Mouse (Mus musculus) spleen, adult 2 months (tissue): ENCODE results near the gene C1rl. TPM values are rescaled to one million over a fixed set of nuclear protein-coding genes. Genes with fewer than 3 reads are reported as not detected.
A peak's percentile ranks its signal among the peaks of the same experiment; 100 is the strongest.
"Not testable (repeated sequence)": the region's sequence is repeated elsewhere in the genome, so short reads cannot be mapped to it uniquely, and the experiment has no call there.

Experiments
- DNase-seq, 2 experiments: peaks; one replicate each; pipeline versions ENCODE4 v3.0.0 to v3.0.0-alpha.2; 2012 to 2021; ENCODE audit warnings: low spot score in 2 of 2, low read depth in 1 of 2
- H3K27ac ChIP-seq: fragments of 200-500 bp; 2 replicates; pipeline ENCODE4 v1.5.1; 2012; ENCODE audit warnings: low read length, inconsistent platforms; ENCODE audit not compliant: insufficient read depth
- H3K27me3 ChIP-seq: fragments of 200-500 bp; 2 replicates; pipeline ENCODE4 v1.6.1; 2012; ENCODE audit warnings: mild to moderate bottlenecking, moderate library complexity, low read length, inconsistent platforms; ENCODE audit not compliant: control insufficient read depth, insufficient read depth
- H3K36me3 ChIP-seq: fragments of 200-500 bp; 2 replicates; pipeline ENCODE4 v1.6.1; 2012; ENCODE audit warnings: mild to moderate bottlenecking, low read length, inconsistent platforms; ENCODE audit not compliant: control insufficient read depth, insufficient read depth
- H3K4me1 ChIP-seq: fragments of 200-500 bp; 2 replicates; pipeline ENCODE4 v1.6.1; 2011; ENCODE audit warnings: inconsistent platforms; ENCODE audit not compliant: control insufficient read depth, insufficient read depth, insufficient read length
- H3K4me3 ChIP-seq: fragments of 200-500 bp; 2 replicates; pipeline ENCODE4 v1.5.1; 2011; ENCODE audit warnings: mild to moderate bottlenecking, inconsistent platforms; ENCODE audit not compliant: insufficient read depth, insufficient read length; ENCODE audit errors: extremely low read depth
- CTCF ChIP-seq: fragments of 200-500 bp; IDR thresholded peaks from 2 replicates; pipeline ENCODE4 v1.5.1; 2011; ENCODE audit warnings: mild to moderate bottlenecking, inconsistent platforms; ENCODE audit not compliant: insufficient read depth, insufficient read length, insufficient replicate concordance; ENCODE audit errors: extremely low read depth
- POLR2A ChIP-seq: fragments of 200-500 bp; IDR thresholded peaks from 2 replicates; pipeline ENCODE4 v1.6.1; 2011; ENCODE audit warnings: low read depth, low read length, inconsistent platforms
- WGBS: fragments of 180-500 bp; shearing (Covaris S2); methylation state at CpG from one replicate; pipeline ENCODE4 v1.1.7; 2018; 5-methylcytosine and 5-hydroxymethylcytosine counted together
- polyA plus RNA-seq: library from polyadenylated mRNA; depleted of rRNA; stranded (reverse); fragments of >200 nt; gene quantifications from 2 replicates; pipeline ENCODE4 v1.2.3, GENCODE M21; 2012

Gene C1rl
- polyA plus RNA-seq, 1 experiment, result 1.3 TPM

DNA sequence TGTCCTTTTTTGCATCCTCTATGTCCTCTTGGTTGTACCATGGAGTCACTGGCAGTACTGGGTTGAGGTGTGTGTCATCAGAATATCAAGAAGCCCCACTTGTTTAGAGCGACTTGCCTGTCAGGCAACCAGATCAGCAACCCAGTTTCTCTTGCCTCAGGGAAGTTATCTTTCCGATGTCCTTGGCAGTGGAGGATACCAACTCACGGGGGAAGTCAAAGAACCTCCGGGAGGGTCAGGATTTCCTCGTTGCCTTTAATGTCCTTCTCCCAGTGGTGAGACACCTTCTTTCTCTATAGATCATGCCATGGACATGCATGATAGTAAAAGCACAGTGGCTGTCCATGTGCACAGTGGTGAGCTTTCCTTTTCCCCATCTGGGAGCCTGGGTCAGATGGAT is 9.1 kb downstream of the C1rl start:
- no peaks in the 10 kb centered on the region for H3K36me3 ChIP-seq
- no peak for DNase-seq
- no peak for TF ChIP-seq CTCF
- no peak for TF ChIP-seq POLR2A
- H3K4me1 ChIP-seq, result peaks cover 3% of the 10 kb centered on the region; the same call in 1 of the 2 replicates
- H3K27ac ChIP-seq, result no peak overlapping the region
- H3K27me3 ChIP-seq, result no peaks in the 10 kb centered on the region
- H3K4me3 ChIP-seq, result no peak overlapping the region
- WGBS, result 90% methylated on average over 5 of the region's 5 CpGs

DNA sequence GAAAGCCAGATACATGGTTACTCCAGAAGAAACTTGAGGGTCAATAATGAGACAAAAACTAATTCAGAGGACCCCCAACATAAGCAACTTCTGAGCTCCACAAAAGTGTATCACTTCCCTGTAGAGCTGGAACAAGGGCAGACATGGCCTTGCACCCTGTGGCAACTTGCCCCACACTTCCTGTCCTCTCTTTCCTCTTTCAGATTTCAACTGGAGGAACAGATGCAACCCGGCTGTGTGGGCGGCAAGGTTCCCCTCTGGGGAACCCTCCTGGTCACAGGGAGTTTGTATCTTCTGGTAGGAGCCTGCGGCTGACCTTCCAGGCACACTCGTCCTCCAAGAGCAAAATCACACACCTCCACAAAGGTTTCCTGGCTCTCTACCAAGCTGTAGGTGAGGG is 12.1 kb downstream of the C1rl start:
- TF ChIP-seq POLR2A (no peak), CTCF (no peak)
- 4% methylated on average over 4 of the region's 4 CpGs for WGBS
- H3K36me3 ChIP-seq, result no peaks in the 10 kb centered on the region
- H3K4me3 ChIP-seq, result no peak overlapping the region
- no peaks in the 10 kb centered on the region for H3K27me3 ChIP-seq
- H3K4me1 ChIP-seq, result peaks cover 3% of the 10 kb centered on the region; the same call in 1 of the 2 replicates
- peak overlapping the region; percentile 2; the same call in 1 of the 2 replicates for H3K27ac ChIP-seq
- peak in 1 of 2 experiments; percentile 10 for DNase-seq

DNA sequence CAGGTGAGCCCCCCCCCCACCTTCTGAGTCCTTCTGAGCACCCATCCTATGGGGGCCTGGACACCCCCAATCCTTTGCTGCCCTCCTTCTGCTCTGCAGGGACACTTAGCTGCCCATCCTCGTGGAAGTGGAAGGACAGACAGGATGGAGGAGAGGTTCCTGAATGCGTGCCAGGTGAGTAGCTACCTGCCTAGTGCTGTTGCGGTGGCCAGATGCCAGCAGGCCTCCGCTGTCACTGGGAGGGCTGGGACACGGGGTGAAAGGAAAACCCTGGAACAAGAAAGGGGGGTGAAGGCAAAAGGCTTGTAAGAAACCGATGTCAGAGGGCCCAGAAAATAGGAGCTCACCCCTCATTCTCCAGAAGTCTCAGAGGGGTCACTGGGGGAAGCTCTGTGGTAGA is 14.1 kb downstream of the C1rl start:
- H3K4me3 ChIP-seq, result no peak overlapping the region

DNA sequence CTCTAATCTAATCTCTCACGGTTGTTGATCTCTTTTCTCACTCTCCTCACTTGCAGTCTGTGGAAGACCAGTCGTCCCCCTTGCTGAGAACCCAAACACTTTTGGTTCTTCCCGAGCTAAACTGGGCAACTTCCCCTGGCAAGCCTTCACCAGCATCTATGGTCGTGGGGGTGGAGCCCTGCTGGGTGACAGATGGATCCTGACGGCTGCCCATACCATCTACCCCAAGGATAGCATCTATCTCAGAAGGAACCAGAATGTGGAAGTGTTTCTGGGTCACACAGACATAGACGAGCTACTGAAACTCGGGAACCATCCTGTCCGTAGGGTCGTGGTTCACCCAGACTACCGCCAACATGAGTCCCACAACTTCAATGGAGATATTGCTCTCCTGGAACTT is 15.4 kb downstream of the C1rl start:
- 61% methylated on average over 10 of the region's 10 CpGs for WGBS
- Histone ChIP-seq H3K4me1 (peaks cover 3% of the 10 kb centered on the region; the same call in 1 of the 2 replicates), H3K27ac (no peak overlapping the region), H3K4me3 (no peak overlapping the region), H3K36me3 (no peaks in the 10 kb centered on the region), H3K27me3 (no peaks in the 10 kb centered on the region)
- TF ChIP-seq CTCF (no peak), POLR2A (no peak)
- no peak for DNase-seq

More for the DNA sequence above, 14.1 kb downstream of the C1rl start:
- Histone ChIP-seq H3K36me3 (no peaks in the 10 kb centered on the region), H3K27ac (no peak overlapping the region), H3K4me1 (peaks cover 3% of the 10 kb centered on the region; the same call in 1 of the 2 replicates), H3K27me3 (no peaks in the 10 kb centered on the region)
- no peak for TF ChIP-seq CTCF
- TF ChIP-seq POLR2A, result no peak
- 88% methylated on average over 6 of the region's 6 CpGs for WGBS
- no peak for DNase-seq

DNA sequence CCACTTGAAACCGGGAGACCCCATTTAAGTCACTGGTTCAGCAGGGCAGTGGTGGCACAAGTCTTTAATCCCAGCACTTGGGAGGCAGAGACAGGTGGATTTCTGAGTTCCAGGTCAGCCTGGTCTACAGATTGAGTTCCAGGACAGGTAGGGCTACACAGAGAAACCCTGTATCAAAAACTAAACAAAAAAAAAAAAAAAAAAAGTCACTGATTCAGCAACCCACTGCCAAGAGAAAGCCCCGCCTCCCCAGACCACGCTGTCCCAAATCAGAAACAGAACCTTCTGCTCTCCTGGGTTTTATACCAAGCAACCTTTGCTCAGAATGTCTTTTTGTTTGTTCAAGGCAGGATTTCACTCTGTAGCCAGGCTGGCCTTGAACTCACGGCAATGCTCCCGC is 16.3 kb downstream of the C1rl start:
- not testable (repeated sequence) for H3K27ac ChIP-seq, H3K4me1 ChIP-seq, DNase-seq, H3K36me3 ChIP-seq, H3K27me3 ChIP-seq, H3K4me3 ChIP-seq
- 84% methylated on average over 5 of the region's 5 CpGs for WGBS

DNA sequence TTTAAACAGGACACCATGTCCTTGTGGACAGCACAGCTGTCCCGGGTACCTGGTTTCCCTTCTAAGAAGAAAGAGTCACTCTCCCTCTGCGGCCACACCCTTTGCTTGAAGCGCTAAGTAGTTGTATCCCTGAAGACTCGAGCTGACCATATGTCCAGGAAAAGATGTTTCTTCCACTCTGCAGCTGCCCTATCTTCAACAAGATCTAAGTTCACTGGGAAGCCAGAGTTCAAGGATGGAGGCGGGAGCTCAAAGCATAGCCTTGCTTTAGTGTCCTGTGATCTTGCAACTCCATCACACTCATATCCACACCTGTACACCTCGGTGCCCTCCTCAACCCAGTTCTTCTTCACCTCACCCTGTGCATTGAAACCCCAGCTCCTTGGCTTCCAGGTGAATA is 19.0 kb downstream of the C1rl start:
- Histone ChIP-seq H3K36me3 (no peaks in the 10 kb centered on the region), H3K27ac (no peak overlapping the region), H3K27me3 (no peaks in the 10 kb centered on the region), H3K4me1 (no peaks in the 10 kb centered on the region), H3K4me3 (no peak overlapping the region)
- DNase-seq, result no peak
- no peak for TF ChIP-seq POLR2A
- no peak for TF ChIP-seq CTCF
- WGBS, result 66% methylated on average over 6 of the region's 6 CpGs

DNA sequence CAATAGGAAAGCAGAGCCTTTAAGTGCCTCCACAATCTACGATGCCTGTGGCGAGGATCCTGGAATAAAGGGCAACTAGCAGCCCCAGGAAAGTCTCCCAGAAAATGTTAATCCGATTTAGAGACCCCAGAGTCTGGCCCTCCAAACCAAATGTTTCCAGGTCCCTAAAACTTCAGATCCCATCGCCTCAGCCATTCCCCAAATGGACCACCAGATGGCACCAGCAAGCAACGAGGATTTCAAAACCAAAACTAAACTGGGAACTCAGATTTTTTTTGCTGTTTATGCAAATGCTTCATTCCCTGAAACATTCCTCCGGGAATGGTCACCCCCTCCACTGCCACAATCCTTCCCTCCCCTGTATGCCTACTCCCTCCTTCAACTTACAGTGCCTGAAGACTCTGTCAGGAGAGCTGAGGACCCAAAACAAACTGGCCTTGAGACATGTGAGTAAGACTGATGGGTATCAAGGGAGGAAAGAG is 19.5 kb downstream of the C1rl start, which contains the start of gene C1ra:
C1ra (plus strand) TSS at position 51 of the 482 bp plus-strand sequence.
- Histone ChIP-seq H3K36me3 (no peaks in the 10 kb centered on the region), H3K27ac (no peak within 1 kb of the TSS), H3K27me3 (no peaks in the 10 kb centered on the region), H3K4me1 (no peaks in the 10 kb centered on the region), H3K4me3 (peak within 1 kb of the TSS; percentile 44)
- WGBS, result 6% methylated on average over 6 of the region's 6 CpGs
- peak; percentile 33; the same call in 1 of the 2 replicates for TF ChIP-seq CTCF
- TF ChIP-seq POLR2A, result no peak
- peak; percentile 8 to 35 for DNase-seq

DNA sequence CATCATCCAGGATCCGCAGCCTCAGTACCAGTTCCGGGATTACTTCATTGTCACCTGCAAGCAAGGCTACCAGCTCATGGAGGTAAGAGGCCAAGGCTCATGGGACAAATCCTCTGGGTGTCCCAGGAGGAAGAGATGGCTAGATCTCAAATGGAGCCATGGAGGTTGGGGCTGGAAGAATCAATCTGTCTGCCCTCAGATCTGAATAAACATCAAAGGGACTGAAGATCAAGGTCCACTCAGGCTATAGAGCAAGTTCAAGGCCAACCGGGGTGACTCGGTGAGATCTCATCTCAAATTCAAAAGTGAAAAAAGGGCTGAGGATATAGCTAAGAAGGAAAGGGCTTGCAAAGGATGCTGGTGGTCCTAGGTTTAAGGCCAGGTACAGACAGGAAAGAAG is 24.8 kb downstream of the C1rl start:
- H3K4me1 ChIP-seq, H3K4me3 ChIP-seq, H3K36me3 ChIP-seq, H3K27ac ChIP-seq, DNase-seq, H3K27me3 ChIP-seq: not testable (repeated sequence)
- WGBS, result 92% methylated on average over 4 of the region's 4 CpGs

DNA sequence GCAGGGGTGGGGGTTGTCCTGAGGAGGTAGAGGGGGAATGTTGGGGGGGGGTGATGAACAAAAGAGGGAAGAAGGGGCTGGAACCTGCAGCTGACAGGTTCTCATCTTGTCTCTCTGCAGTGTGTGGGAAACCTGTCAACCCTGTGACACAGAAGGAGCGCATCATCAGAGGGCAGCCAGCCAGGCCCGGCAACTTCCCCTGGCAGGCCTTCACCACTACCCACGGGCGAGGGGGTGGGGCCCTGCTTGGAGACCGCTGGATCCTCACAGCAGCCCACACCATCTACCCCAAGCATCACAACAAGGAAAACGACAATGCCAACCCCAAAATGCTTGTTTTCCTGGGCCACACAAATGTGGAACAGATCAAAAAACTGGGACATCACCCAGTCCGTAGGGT is 29.2 kb downstream of the C1rl start:
- not testable (repeated sequence) for DNase-seq, H3K4me3 ChIP-seq, H3K27ac ChIP-seq, H3K36me3 ChIP-seq, H3K27me3 ChIP-seq, H3K4me1 ChIP-seq
- 50% methylated on average over 7 of the region's 7 CpGs for WGBS
